Mouse (Mus musculus) small intestine, adult 2 months (tissue): ENCODE data around the gene Poc1b. TPM values are rescaled to one million over a fixed set of nuclear protein-coding genes. Genes with fewer than 3 reads are reported as not detected.
"Not testable (repeated sequence)": the region's sequence is repeated elsewhere in the genome, so short reads cannot be mapped to it uniquely, and the experiment has no call there.

Source experiments
- H3K27ac ChIP-seq: fragments of 200-500 bp; 2 replicates; pipeline ENCODE4 v1.5.1; 2012; ENCODE audit warnings: low read depth, low read length, control low read depth, inconsistent platforms; ENCODE audit not compliant: insufficient read depth
- H3K27me3 ChIP-seq: fragments of 200-500 bp; 2 replicates; pipeline ENCODE4 v1.6.1; 2012; ENCODE audit warnings: mild to moderate bottlenecking, moderate library complexity, low read length, inconsistent platforms; ENCODE audit not compliant: control insufficient read depth, insufficient read depth
- H3K36me3 ChIP-seq: fragments of 200-500 bp; 2 replicates; pipeline ENCODE4 v1.6.1; 2012; ENCODE audit warnings: mild to moderate bottlenecking, low read length, control low read depth, inconsistent platforms; ENCODE audit not compliant: control insufficient read depth, insufficient read depth
- H3K4me1 ChIP-seq: fragments of 200-500 bp; 2 replicates; pipeline ENCODE4 v1.6.1; 2012; ENCODE audit warnings: low read length, inconsistent platforms, mixed read lengths; ENCODE audit not compliant: control insufficient read depth, insufficient read depth, insufficient read length
- H3K4me3 ChIP-seq: fragments of 200-500 bp; 2 replicates; pipeline ENCODE4 v1.5.1; 2012; ENCODE audit warnings: low read depth, mild to moderate bottlenecking, control low read depth, inconsistent platforms, low read length, moderate library complexity
- CTCF ChIP-seq: fragments of 200-500 bp; IDR thresholded peaks from 2 replicates; pipeline ENCODE4 v1.5.1; 2012; ENCODE audit warnings: low read depth, mild to moderate bottlenecking, control low read depth, inconsistent platforms, low read length, moderate library complexity, mixed read lengths; ENCODE audit not compliant: insufficient replicate concordance, insufficient read length; ENCODE audit errors: extremely low read depth
- POLR2A ChIP-seq: fragments of 200-500 bp; IDR thresholded peaks from 2 replicates; pipeline ENCODE4 v1.6.1; 2012; ENCODE audit warnings: low read depth, mild to moderate bottlenecking, control low read depth, inconsistent platforms, low read length, moderate library complexity
- WGBS: fragments of 180-500 bp; shearing (Covaris S2); methylation state at CpG from one replicate; pipeline ENCODE4 v1.1.7; 2018; 5-methylcytosine and 5-hydroxymethylcytosine counted together
- polyA plus RNA-seq: library from polyadenylated mRNA; depleted of rRNA; stranded (reverse); fragments of >200 nt; gene quantifications from 2 replicates; pipeline ENCODE4 v1.2.3, GENCODE M21; 2012

The Poc1b gene
- polyA plus RNA-seq, 1 experiment, result 5.5 TPM

DNA sequence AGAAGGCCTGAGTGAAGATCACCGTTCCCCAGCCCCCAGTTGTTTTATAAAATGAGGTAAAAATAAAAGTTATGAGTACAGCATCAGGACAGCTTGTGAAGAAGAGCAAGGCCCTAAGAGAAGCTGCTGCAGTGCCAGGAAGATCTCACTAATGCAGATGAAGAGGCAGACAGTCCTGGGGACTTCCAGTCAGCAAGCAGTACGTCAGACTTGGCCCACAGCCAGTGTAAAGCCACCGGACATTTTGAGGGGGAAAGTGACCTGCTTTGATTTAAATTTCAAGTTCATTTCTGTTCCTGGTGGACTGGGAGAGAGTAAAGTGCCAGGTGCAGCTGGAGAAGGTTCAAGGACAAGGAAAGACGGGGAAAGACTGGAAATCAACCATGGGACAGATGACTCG lies 29.5 kb downstream of the Poc1b start:
- TF ChIP-seq CTCF, result no peak
- TF ChIP-seq POLR2A, result no peak
- H3K4me3 ChIP-seq, result no peak overlapping the region; the same call in 1 of the 2 replicates
- no peaks in the 10 kb centered on the region for H3K27me3 ChIP-seq
- H3K4me1 ChIP-seq, result peaks cover 23% of the 10 kb centered on the region; the same call in 1 of the 2 replicates
- 42% methylated on average over 5 of the region's 5 CpGs for WGBS
- no peak overlapping the region for H3K27ac ChIP-seq
- H3K36me3 ChIP-seq, result peaks cover 2% of the 10 kb centered on the region; the same call in 1 of the 2 replicates

DNA sequence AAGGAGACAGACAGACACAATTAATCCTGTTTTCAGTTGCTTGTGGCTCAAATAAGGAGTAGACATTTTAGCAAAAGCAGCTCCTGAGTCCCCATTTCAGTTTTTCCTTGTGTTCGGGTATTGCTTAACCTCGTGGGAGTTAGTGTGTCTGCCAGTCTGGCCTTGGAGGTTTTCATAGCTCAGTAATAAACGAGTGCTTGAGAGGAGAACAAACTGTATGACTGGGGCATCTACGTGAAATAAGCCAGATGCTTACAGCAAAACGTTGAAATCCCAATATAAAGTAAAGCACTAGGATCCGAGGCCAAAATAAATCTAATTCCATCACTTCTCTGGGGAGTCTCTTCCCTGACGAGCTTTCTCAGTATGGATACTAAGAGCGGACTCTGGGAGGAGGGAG lies 38.8 kb downstream of the Poc1b start:
- Histone ChIP-seq H3K4me1 (no peaks in the 10 kb centered on the region), H3K36me3 (peaks cover 9% of the 10 kb centered on the region), H3K27me3 (no peaks in the 10 kb centered on the region), H3K27ac (no peak overlapping the region), H3K4me3 (no peak overlapping the region)
- 79% methylated on average over 8 of the region's 8 CpGs for WGBS
- no peak for TF ChIP-seq CTCF
- TF ChIP-seq POLR2A, result no peak

DNA sequence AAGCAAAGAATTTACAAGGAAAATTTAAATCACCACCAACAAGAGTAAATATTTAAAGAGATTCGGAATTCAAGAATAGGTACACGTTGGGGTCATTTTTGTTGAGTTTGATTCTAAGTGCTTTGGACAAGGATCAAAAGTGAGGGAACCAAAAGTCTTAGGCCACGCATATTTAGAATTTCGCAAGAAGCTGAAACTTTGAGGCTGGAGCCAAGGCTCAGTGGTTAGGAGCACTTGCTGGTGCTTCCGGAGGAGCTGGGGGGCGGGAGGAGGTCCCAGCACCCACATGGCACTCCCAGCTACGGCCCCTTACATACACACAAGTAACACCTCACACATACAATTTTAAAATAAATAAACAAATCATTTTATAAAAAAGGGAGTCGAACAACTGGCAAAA lies 39.8 kb downstream of the Poc1b start:
- Histone ChIP-seq H3K36me3 (peaks cover 9% of the 10 kb centered on the region), H3K4me1 (no peaks in the 10 kb centered on the region), H3K4me3 (no peak overlapping the region), H3K27ac (no peak overlapping the region), H3K27me3 (no peaks in the 10 kb centered on the region)
- WGBS, result 86% methylated on average over 8 of the region's 8 CpGs
- no peak for TF ChIP-seq CTCF
- TF ChIP-seq POLR2A, result no peak

DNA sequence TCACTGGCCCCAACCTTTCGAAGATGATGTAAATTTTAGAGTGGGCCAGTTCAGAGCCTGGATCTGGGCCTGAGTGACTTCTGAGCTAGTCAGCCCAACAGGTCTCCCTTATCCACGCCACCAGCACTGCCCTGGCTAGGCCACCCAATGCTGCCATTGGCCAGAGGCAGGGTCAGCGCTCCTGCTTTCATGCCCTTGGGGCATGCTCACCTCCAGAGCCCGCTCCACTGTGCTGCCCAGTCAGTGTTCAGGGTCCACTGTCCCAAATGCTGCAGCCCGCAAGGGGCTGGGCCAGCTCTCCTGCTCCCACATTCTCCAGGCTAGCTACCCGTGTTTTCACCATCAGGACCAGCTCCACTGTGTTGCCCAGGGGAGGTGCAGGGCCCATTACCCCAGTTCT lies 43.2 kb downstream of the Poc1b start:
- no peak overlapping the region for H3K4me3 ChIP-seq
- WGBS, result 94% methylated on average over 6 of the region's 6 CpGs
- TF ChIP-seq POLR2A (no peak), CTCF (no peak)
- no peaks in the 10 kb centered on the region for H3K4me1 ChIP-seq
- H3K27me3 ChIP-seq, result no peaks in the 10 kb centered on the region
- peaks cover 7% of the 10 kb centered on the region for H3K36me3 ChIP-seq
- H3K27ac ChIP-seq, result no peak overlapping the region

DNA sequence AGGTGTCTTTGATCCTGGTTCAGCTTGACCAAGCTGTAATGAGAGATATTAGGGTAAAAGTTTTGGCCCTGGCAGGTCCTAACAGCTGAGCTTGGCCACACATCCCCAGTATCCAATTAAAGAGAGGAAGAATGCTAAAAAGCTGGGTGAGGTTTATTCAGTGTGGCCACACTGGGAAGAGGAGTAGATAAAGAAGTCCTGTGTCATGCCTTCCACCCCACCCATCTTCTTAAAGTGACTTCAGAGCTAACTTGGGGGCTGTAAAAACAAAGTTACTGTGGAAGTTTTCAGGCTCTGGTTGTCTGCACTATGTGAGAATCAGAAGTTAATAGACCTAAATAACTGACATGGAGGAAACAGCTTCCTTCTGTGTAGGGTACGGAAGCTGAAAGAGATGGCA lies 44.7 kb downstream of the Poc1b start:
- H3K27ac ChIP-seq, result no peak overlapping the region
- H3K36me3 ChIP-seq, result peaks cover 11% of the 10 kb centered on the region
- H3K27me3 ChIP-seq, result no peaks in the 10 kb centered on the region
- no peak overlapping the region for H3K4me3 ChIP-seq
- no peak for TF ChIP-seq CTCF
- no peak for TF ChIP-seq POLR2A
- 93% methylated on average over 1 of the region's 1 CpGs for WGBS
- H3K4me1 ChIP-seq, result no peaks in the 10 kb centered on the region

DNA sequence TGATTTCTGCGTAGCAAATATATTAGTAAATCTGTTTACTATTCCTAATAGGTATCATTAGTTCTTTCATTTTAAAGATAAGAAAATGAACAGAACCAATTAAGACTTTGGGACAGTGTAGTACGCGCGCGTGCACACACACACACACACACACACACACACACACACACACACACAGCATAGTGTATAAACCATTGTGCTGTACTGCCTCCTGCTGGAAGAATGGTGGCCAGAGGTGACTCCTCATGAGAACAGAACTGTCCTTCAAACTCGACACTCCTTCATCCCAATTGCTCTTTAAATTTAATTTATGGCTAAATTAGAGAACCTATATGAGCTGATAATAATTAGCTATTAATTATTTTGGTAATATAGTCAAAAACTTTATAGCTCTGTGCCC lies 45.2 kb downstream of the Poc1b start:
- no peaks in the 10 kb centered on the region for H3K27me3 ChIP-seq
- TF ChIP-seq CTCF (peak; percentile 60; the same call in 1 of the 2 replicates), POLR2A (no peak)
- H3K27ac ChIP-seq, result no peak overlapping the region
- no peak overlapping the region for H3K4me3 ChIP-seq
- no peaks in the 10 kb centered on the region for H3K4me1 ChIP-seq
- WGBS, result 76% methylated on average over 6 of the region's 6 CpGs
- peaks cover 13% of the 10 kb centered on the region for H3K36me3 ChIP-seq

DNA sequence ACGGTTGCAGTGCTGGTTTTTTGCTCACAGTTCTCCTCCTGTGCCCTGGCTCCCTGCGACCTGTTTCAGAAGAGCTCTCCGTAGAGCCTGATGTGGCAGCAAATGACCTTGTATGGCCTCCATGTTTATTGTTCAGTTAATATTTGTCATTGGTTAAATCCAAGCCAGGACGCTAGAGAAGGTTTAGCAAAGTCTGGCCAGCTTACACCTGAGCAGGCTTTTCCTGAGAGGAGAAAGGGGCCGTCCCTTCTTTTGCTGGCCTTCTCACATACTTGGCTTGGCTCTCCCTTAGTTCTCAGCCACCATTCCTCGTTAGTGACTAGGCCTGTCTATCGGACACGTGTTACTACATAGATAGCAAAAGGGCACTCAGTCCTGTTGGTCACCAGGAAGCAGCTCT lies 47.8 kb downstream of the Poc1b start:
- Histone ChIP-seq H3K4me1 (no peaks in the 10 kb centered on the region), H3K27me3 (no peaks in the 10 kb centered on the region), H3K36me3 (peaks cover 12% of the 10 kb centered on the region), H3K27ac (no peak overlapping the region), H3K4me3 (no peak overlapping the region)
- WGBS, result 75% methylated on average over 8 of the region's 8 CpGs
- TF ChIP-seq POLR2A, result no peak
- no peak for TF ChIP-seq CTCF

DNA sequence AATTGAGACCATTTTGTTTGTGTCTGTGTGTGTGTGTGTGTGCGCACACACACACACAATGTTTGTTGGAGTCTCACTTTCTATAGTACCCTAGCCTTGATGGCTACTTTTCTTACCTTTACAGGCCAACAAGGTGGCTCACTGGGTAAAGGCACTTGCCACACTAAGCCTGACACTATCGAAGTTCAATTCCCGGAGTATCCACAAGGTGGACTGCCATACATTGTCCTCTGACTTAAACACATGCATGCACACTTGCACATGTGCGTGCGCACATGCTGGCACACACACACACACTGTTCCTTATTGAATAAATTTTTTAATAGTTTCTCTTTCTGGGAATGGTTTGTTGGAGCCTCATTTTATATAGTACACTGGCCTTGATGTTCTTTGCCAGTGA lies 50.0 kb downstream of the Poc1b start:
- H3K36me3 ChIP-seq, result peaks cover 13% of the 10 kb centered on the region
- no peaks in the 10 kb centered on the region for H3K4me1 ChIP-seq
- H3K4me3 ChIP-seq, result no peak overlapping the region
- WGBS, result 92% methylated on average over 5 of the region's 5 CpGs
- no peak for TF ChIP-seq CTCF
- no peak for TF ChIP-seq POLR2A
- H3K27me3 ChIP-seq, result no peaks in the 10 kb centered on the region
- no peak overlapping the region for H3K27ac ChIP-seq

DNA sequence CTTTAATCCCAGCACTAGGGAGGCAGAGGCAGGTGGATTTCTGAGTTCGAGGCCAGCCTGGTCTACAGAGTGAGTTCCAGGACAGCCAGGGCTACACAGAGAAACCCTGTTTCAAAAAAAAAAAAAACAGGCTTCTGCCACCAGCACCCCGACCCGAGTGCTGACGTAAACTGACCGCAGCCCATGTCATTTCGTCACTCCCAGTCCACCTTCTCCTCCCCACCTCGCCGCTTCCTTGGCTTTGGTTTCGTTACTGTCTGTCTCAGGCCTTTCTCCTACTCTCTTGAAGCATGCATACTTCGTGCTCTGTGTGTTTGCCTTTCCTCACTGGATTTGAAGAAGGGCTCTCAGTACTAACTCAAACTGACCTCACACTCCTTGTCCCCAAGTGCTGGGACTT lies 50.9 kb downstream of the Poc1b start:
- peaks cover 13% of the 10 kb centered on the region for H3K36me3 ChIP-seq
- H3K4me1 ChIP-seq, H3K4me3 ChIP-seq, H3K27me3 ChIP-seq, H3K27ac ChIP-seq: not testable (repeated sequence)
- 92% methylated on average over 10 of the region's 10 CpGs for WGBS
